Mouse (Mus musculus): ENCODE data around the gene Cdh16.

GRCm38 (mm10) chr8:104569559-104569958 lies 54.6 kb downstream of the Cdh16 start:
- TF ChIP-seq MAFK (IDR thresholded peaks at IDR 0.05; ENCODE audit: insufficient read depth, low read depth, low read length) = no peak
- TF ChIP-seq CHD2 (IDR thresholded peaks at IDR 0.05; ENCODE audit: low read depth, low read length) = no peak
- no peak for TF ChIP-seq ZC3H11A (IDR thresholded peaks at IDR 0.05; ENCODE audit: borderline replicate concordance, low read depth, low read length)
- no peak for TF ChIP-seq ZNF384 (IDR thresholded peaks at IDR 0.05; ENCODE audit: low read depth, low read length)
- TF ChIP-seq HCFC1 (IDR thresholded peaks at IDR 0.05; ENCODE audit: borderline replicate concordance, insufficient read depth, low read length) = no peak
